Mouse (Mus musculus): ENCODE measurements at regions not wholly inside any gene's neighbourhood (a gene's known extent, or its start where the extent isn't known, plus 50 kb on each side); places are given as distances from the start of the nearest gene placed in this dataset.
A peak's percentile ranks its signal among the peaks of the same experiment; 100 is the strongest.

- no peak for DNase-seq
- intact Hi-C loops (cut with DNase I): no loop called here
These were observed 598.8 kb downstream of the Rnf144a start for GRCm38 (mm10) chr12:25816248-25816647.

GRCm38 (mm10) chr12:25795092-25795491 is 620.0 kb downstream of the Rnf144a start:
- DNase-seq: no peak
- intact Hi-C loops (cut with DNase I): no loop called here

- DNase-seq: no peak
- intact Hi-C loops (cut with DNase I): no loop called here
These were observed 620.5 kb downstream of the Rnf144a start for GRCm38 (mm10) chr12:25794571-25794970.

- intact Hi-C loops (cut with DNase I): no loop called here
- no peak for DNase-seq
These were observed 622.4 kb downstream of the Rnf144a start for GRCm38 (mm10) chr12:25792571-25793075.

- intact Hi-C loops (cut with DNase I): no loop called here
- DNase-seq: no peak
These were observed 624.1 kb downstream of the Rnf144a start for GRCm38 (mm10) chr12:25790956-25791355.

GRCm38 (mm10) chr12:25785646-25786606 is 629.1 kb downstream of the Rnf144a start:
- DNase-seq: no peak
- intact Hi-C loops (cut with DNase I): no loop called here

GRCm38 (mm10) chr12:25784401-25784800 is 630.7 kb downstream of the Rnf144a start:
- intact Hi-C loops (cut with DNase I): no loop called here
- no peak for DNase-seq

- intact Hi-C loops (cut with DNase I): no loop called here
- no peak for DNase-seq
These were observed 631.9 kb downstream of the Rnf144a start for GRCm38 (mm10) chr12:25782972-25783717.

GRCm38 (mm10) chr12:25771856-25772255 is 643.2 kb downstream of the Rnf144a start:
- peak; percentile 20 to 25 for DNase-seq
- intact Hi-C loops (cut with DNase I): no loop called here

GRCm38 (mm10) chr12:25768644-25769043 is 646.4 kb downstream of the Rnf144a start:
- no peak for DNase-seq
- intact Hi-C loops (cut with DNase I): no loop called here

GRCm38 (mm10) chr12:25763061-25763460 is 652.0 kb downstream of the Rnf144a start:
- no peak for DNase-seq
- intact Hi-C loops (cut with DNase I): no loop called here

- intact Hi-C loops (cut with DNase I): no loop called here
- no peak for DNase-seq
These were observed 658.0 kb downstream of the Rnf144a start for GRCm38 (mm10) chr12:25757014-25757413.

- intact Hi-C loops (cut with DNase I): no loop called here
These were observed 636.9 kb upstream of the Id2 start for GRCm38 (mm10) chr12:25733801-25734200.

GRCm38 (mm10) chr12:25725774-25726173 is 628.8 kb upstream of the Id2 start:
- DNase-seq: no peak
- intact Hi-C loops (cut with DNase I): no loop called here

More at GRCm38 (mm10) chr12:25733801-25734200, 636.9 kb upstream of the Id2 start:
- no peak for DNase-seq

GRCm38 (mm10) chr12:25711186-25711585 is 614.2 kb upstream of the Id2 start:
- intact Hi-C loops (cut with DNase I): no loop called here
- no peak for DNase-seq

GRCm38 (mm10) chr12:25703023-25703400 is 606.1 kb upstream of the Id2 start:
- intact Hi-C loops (cut with DNase I): no loop called here
- DNase-seq: no peak

GRCm38 (mm10) chr12:25702176-25703022 is 605.5 kb upstream of the Id2 start:
- no peak for DNase-seq
- intact Hi-C loops (cut with DNase I): no loop called here

GRCm38 (mm10) chr12:25687063-25687462 is 590.1 kb upstream of the Id2 start:
- no peak for DNase-seq
- intact Hi-C loops (cut with DNase I): no loop called here

GRCm38 (mm10) chr12:25676631-25677030 is 579.7 kb upstream of the Id2 start:
- intact Hi-C loops (cut with DNase I): no loop called here
- DNase-seq: no peak

- DNase-seq: no peak
- intact Hi-C loops (cut with DNase I): no loop called here
These were observed 571.4 kb upstream of the Id2 start for GRCm38 (mm10) chr12:25668336-25668735.
